Mouse (Mus musculus) spleen, adult 2 months (tissue): ENCODE data around the gene Nsun3.

Source experiments
- CTCF ChIP-seq: fragments of 200-500 bp; IDR thresholded peaks from 2 replicates; pipeline ENCODE4 v1.5.1; 2011; ENCODE audit warnings: mild to moderate bottlenecking, inconsistent platforms; ENCODE audit not compliant: insufficient read depth, insufficient read length, insufficient replicate concordance; ENCODE audit errors: extremely low read depth
- POLR2A ChIP-seq: fragments of 200-500 bp; IDR thresholded peaks from 2 replicates; pipeline ENCODE4 v1.6.1; 2011; ENCODE audit warnings: low read depth, low read length, inconsistent platforms

GRCm38 (mm10) chr16:62799839-62800238, 13.2 kb upstream of the Nsun3 start:
- TF ChIP-seq POLR2A (no peak), CTCF (no peak)
